Mouse (Mus musculus): ENCODE results near the gene 1700001C19Rik.

DNA sequence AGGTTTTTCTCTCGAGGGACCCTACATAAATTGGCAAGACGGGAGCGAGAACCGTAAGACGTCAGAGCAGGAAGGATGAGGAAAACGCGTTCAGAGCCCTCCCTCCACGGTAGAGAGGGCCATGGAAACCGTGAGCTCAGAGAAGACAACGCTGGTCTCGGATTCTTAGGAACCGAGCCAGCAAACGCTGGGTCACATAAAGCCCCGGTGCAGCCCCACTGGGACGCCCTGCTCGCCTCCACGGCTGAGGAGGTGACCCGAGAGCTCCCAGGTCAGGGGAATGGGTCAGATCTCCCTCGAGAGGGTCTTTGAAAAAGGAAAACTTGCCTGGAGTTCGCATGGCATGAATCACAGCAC, 68.1 kb downstream of the 1700001C19Rik start:
- TF ChIP-seq CTCF (IDR thresholded peaks at IDR 0.05; ENCODE audit: borderline replicate concordance, control insufficient read depth, extremely low read depth, insufficient read depth, low read length, poor library complexity) (no peak), POLR2A (IDR thresholded peaks at IDR 0.05; ENCODE audit: control insufficient read depth, extremely low read depth, insufficient read depth, low read length, poor library complexity) (no peak)

Data from thymus, adult 2 months (tissue).